Mouse (Mus musculus) liver, postnatal 0 days (tissue): ENCODE results near the gene Dhrs2.

Experiments used
- CTCF ChIP-seq: sonication (generic); IDR thresholded peaks from 2 replicates; pipeline ENCODE4 v1.5.1; 2016; ENCODE audit warnings: antibody characterized with exemption, low read depth
- EP300 ChIP-seq: IDR thresholded peaks from 2 replicates; pipeline ENCODE4 v1.6.1; 2016; ENCODE audit warnings: antibody characterized with exemption, low read depth, mild to moderate bottlenecking

- no peak for TF ChIP-seq CTCF
- TF ChIP-seq EP300 = no peak
These were observed 27.0 kb upstream of the Dhrs2 start for GRCm38 (mm10) chr14:55194786-55195185.
